Mouse (Mus musculus) kidney, postnatal 36 days (tissue): Measurements from ENCODE around the gene Jarid2.

Source experiments
- DNase-seq, 2 experiments: peaks; one replicate each; pipeline ENCODE4 v3.0.0; 2021 to 2022; ENCODE audit warnings: mixed read lengths in 2 of 2

Jarid2 gene

GRCm38 (mm10) chr13:44730146-44730864 is 1.0 kb downstream of the Jarid2 start:
- DNase-seq: peak; percentile 100

- DNase-seq: peak; percentile 93 to 94
Observed at GRCm38 (mm10) chr13:44730939-44731551, 1.8 kb downstream of the Jarid2 start.

GRCm38 (mm10) chr13:44731727-44732441 is 2.6 kb downstream of the Jarid2 start:
- no peak for DNase-seq

- DNase-seq: peak in 1 of 2 experiments; percentile 22
Observed at GRCm38 (mm10) chr13:44732442-44732974, 3.2 kb downstream of the Jarid2 start.

DNA sequence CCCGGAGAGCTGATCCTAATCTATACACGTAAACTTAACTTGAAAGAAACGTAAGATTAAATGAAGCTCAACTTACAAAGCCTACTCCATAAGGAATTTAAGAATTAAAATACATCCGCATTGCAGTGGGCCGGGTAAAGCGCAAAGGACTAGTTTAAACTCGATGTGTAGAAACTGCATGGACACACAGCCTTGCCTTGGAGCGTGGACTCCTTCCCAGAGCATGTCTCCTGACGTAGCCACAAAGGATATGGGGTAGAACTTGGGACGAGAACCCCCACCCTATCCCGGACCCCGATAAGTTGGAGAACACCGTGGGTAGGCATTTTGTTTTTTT is 3.7 kb downstream of the Jarid2 start:
- DNase-seq: no peak

- peak; percentile 93 to 94 for DNase-seq
Observed at GRCm38 (mm10) chr13:44733373-44734111, 4.3 kb downstream of the Jarid2 start.

GRCm38 (mm10) chr13:44734441-44734840 is 5.2 kb downstream of the Jarid2 start:
- DNase-seq: no peak

DNA sequence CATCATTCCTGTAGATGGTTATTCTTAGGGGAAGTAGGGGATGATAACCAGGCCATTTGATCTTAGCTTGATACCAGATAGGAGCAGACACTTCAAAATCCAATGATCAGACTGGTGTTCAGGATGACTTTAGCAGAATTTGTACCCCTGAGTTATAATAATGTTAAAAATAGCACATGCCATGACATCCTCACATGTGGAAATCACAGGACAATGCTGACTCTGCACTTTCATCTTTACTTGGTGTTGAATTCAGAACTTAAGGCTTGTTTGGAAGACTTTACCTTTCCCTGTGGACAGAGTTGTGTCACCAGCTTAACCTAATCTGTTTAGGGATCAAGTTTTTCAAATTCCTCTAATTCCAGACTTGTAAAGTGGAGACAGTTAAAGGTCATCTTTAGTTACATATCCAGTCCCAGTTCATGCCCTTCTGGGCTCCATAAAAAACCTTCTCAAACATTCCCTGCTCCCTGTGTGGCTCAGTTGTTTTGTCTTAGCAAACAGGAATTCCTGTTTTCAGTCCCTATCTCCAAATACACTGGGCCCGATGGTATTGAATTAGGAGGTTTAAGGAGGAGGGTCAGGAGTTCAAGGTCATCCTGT is 5.9 kb downstream of the Jarid2 start:
- DNase-seq: no peak

DNA sequence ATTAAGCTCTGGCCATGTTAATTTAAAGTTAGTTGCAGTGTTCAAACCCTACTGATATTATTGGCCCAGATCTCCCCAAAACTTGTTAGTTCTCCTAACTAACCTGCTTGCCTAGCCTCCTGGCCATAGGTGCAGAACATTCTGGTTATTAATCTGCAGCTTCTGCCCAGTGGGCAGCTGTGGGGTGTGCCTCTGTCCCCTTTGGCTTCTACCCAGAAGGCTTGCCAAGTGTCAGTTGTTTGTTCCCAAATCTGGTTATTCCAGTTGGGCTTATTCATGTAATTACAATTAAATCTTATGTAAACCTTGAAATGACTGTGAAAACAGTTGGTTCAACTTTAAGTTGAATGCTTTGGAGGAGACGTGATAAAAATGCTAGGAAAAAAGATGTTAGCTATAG is 8.0 kb downstream of the Jarid2 start:
- peak; percentile 56 to 58 for DNase-seq

GRCm38 (mm10) chr13:44751780-44752179 is 22.5 kb downstream of the Jarid2 start:
- no peak for DNase-seq

DNA sequence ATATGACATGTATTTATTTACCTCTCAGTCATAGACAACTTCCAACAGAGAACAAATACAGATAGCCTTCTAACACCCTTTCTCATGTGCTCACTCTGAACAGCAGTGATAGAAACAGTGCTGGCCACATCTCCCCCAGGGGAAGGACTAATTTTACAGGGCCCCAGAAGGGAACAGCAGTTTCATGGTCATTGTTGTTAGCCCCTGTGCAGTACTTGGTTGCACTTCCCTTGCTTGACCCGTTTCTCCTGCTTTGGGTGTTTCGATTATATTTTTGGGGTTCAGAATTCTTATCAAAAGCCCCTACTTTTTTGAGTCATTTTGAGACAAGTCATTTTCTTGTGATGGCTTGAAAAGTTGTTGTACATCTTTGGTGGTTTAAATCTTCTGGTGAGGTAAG is 23.9 kb downstream of the Jarid2 start:
- DNase-seq: no peak

DNA sequence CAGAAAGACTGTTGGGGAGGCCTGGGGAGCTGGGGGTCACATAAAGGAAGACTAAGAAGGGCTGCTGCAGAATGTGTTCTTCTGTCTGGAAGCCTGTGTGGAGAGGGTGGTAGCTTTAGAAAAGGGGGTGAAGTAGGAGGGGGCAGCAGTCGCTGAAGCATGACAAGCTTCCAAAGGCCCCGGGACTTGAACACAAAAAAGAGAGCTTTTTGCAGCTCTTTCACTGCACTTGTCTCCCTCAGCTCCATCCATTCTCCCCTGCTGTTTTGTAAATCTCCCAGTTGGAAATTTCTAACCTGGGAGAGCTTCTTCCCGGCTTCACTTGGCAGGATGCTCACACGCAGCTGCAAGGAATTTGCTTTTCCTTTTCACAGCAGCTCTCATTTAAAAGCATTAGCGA is 26.2 kb downstream of the Jarid2 start:
- no peak for DNase-seq

DNA sequence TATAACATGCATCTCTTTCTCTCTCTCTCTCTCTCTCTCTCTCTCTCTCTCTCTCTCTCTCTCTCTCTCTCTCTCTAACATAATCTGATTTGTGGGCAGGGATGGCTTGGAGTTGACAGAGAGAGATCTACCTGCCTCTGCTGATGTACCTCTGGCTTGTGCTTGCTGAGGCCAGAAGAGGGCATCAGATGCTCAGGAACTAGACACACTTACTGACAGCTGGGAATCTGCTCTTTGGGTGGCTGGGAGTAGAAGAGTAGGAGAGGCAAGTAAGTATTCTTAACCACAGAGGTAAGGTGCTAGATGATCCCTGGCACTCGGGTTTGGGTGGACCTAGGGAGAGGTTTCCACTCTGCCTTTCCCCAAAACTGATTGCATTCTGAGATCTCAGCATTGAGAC is 29.5 kb downstream of the Jarid2 start:
- peak in 1 of 2 experiments; percentile 28 for DNase-seq

GRCm38 (mm10) chr13:44760761-44761160 is 31.5 kb downstream of the Jarid2 start:
- no peak for DNase-seq

GRCm38 (mm10) chr13:44763068-44763467 is 33.8 kb downstream of the Jarid2 start:
- no peak for DNase-seq

- DNase-seq: no peak
Observed at GRCm38 (mm10) chr13:44767751-44768150, 38.5 kb downstream of the Jarid2 start.

DNA sequence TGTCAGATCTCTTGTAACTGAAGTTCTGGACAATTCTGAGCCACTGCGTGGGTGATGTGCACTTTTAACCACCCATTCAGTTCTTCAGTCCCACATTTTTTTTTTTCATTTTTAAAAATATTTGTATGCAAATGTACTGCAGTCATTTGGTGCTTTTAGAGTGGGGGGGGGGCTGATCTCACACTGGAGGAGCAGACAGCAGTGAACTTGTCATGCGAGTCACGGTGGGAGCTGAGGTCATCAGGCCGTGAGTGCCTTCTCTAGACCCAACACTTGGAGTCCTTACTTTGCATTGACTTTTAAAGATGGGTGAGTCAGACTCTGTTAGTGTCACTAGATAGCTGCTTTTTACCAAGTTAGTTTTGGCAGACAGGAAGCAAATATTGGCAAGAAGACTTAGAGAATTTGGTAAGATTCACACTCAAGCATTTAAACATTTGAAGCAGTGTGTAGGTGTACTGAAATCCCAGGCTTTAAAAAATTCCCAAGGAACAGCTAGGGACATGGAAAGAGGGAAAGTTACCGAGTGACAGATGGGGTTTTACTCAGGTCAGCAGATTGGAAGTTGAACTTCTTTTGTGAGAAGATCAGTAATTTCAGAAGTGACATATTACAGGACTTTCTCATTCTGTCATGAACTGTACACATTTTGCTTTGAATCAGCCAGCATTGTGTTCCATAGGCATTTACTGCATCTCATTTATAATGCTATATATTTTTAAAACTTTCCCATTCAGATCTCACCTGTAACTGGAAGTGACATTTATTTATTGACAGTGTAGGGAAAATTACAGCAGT is 41.7 kb downstream of the Jarid2 start:
- DNase-seq: no peak

DNA sequence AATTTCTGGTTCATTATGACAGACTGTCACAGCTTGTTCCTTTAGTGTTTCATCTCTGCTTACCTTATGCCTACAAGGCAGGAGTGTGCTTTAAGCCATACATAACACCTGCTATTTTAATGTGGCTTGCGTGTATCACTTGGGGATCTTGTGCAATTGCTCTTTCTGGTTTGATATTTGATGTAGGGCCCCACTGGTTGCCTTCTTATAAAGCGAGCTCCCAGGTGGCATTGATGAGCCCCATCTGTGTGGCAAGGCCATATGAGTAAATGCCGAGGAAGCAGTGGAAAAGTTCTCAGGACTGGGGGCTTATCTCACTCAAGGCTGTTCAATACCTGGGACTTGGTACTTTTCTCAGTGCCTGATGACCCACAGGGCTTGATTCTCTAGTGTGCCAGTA is 43.5 kb downstream of the Jarid2 start:
- DNase-seq: no peak

DNA sequence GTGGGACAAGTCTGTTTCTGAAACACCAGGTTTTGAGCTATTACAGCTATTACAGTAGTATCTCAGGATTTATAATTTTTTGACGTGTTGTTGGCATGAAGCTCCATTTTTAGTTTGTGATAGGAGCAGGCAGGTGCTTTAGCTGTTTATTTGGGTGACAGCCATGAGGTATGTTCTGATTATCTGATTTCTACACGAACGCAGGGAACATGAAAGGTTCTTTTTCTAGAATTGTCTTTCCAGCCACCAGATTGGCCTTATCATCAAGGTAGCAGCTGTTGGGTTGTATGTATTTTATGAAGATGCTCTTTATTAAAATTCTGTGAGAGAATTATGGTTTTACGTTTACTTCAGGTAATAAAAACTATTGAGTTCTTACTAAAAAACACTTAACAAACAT is 45.1 kb downstream of the Jarid2 start:
- no peak for DNase-seq

DNA sequence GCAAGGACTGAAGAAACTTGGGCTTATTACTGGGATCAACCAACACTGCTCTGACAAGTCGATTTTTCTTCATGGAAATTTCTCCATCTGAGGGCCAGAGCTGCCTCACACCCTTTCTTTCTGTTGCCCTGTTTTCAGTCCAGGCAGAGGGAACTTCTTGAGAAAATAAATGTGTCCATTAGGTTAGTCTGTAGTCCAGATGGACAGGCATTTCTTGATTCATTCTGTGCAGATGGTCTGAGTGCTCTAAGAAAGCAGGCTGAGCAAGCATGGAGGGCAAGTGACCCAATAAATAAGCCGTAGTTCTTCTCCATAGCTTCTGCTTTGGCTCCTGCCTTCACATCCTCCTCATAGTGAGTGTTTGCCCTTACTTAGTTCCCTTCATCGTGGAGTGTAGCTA is 46.1 kb downstream of the Jarid2 start:
- DNase-seq: no peak

DNA sequence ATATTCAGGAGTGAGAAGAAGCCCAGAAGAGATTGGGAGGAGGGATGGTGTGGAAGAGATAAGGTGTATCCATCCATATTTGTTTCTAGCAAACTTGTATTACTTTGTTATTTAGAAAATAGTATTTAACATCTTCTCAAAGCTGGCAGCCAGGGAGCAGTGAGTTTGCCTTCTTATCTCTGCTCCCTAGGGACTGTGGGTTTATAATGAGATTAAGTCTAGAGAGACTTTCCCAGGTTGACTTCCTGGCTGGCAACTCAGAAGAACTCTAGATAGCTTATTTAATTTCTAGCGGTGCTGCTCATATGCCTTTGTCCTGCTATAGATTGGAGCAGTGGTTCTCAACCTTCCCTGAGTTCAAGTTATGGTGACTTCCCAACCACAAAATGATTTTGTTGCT is 51.2 kb downstream of the Jarid2 start:
- no peak for DNase-seq

DNA sequence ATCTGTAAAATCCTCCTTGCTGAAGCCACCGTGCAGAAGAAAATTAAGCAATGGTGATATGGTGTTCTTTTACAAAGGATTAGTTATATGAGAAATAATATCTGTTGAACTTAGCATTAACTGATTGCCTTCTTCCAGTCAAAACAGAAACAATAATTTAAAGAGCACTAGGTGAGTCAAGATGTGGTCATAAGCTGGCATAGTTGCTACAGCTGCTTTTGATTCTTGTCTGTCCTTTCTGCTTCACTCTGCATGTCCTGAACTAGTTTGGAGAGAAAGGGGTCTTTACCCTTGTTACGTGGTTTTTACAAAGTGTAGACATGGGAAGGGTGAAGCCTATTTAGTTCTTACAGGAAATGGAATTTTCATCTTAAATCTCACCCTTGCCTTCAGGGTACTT is 51.9 kb downstream of the Jarid2 start:
- no peak for DNase-seq
